Mouse (Mus musculus): ENCODE results near the gene Trabd.

Trabd gene

GRCm38 (mm10) chr15:89078208-89078836 lies 3.4 kb downstream of the Trabd start:
- peak; percentile 77 to 78 for DNase-seq

GRCm38 (mm10) chr15:89083906-89084305 lies 9.0 kb downstream of the Trabd start:
- DNase-seq: no peak

GRCm38 (mm10) chr15:89084826-89085225 lies 9.9 kb downstream of the Trabd start:
- DNase-seq: no peak

- peak; percentile 93 to 95 for DNase-seq
Observed at GRCm38 (mm10) chr15:89088607-89089247, 13.8 kb downstream of the Trabd start, which contains the start of gene Selenoo. Selenoo (plus strand) TSS chr15:89089084.

- peak; percentile 20 to 37 for DNase-seq
Observed at GRCm38 (mm10) chr15:89089248-89090051, 14.5 kb downstream of the Trabd start.

- no peak for DNase-seq
Observed at GRCm38 (mm10) chr15:89090662-89091061, 15.7 kb downstream of the Trabd start.

GRCm38 (mm10) chr15:89092181-89092580 lies 17.3 kb downstream of the Trabd start:
- DNase-seq: no peak

- no peak for DNase-seq
Observed at GRCm38 (mm10) chr15:89097450-89097849, 22.5 kb downstream of the Trabd start.

GRCm38 (mm10) chr15:89098616-89099015 lies 23.7 kb downstream of the Trabd start:
- no peak for DNase-seq

GRCm38 (mm10) chr15:89100823-89101222 lies 25.9 kb downstream of the Trabd start:
- DNase-seq: no peak

GRCm38 (mm10) chr15:89102646-89103045 lies 27.7 kb downstream of the Trabd start:
- DNase-seq: no peak

GRCm38 (mm10) chr15:89103921-89104320 lies 29.0 kb downstream of the Trabd start:
- no peak for DNase-seq

GRCm38 (mm10) chr15:89104425-89104824 lies 29.5 kb downstream of the Trabd start:
- no peak for DNase-seq

GRCm38 (mm10) chr15:89106073-89106472 lies 31.1 kb downstream of the Trabd start:
- DNase-seq: no peak

- no peak for DNase-seq
Observed at GRCm38 (mm10) chr15:89106976-89107375, 32.1 kb downstream of the Trabd start.

- no peak for DNase-seq
Observed at GRCm38 (mm10) chr15:89110147-89110546, 35.2 kb downstream of the Trabd start.

GRCm38 (mm10) chr15:89118007-89118406 lies 43.1 kb downstream of the Trabd start:
- no peak for DNase-seq

GRCm38 (mm10) chr15:89122649-89123366 lies 47.9 kb downstream of the Trabd start, which contains the start of gene Tubgcp6:
Tubgcp6 (minus strand) TSS chr15:89123112.
- DNase-seq: peak; percentile 94 to 95

- DNase-seq: no peak
Observed at GRCm38 (mm10) chr15:89123595-89123994, 48.7 kb downstream of the Trabd start.

GRCm38 (mm10) chr15:89124312-89124711 lies 49.4 kb downstream of the Trabd start:
- DNase-seq: no peak

- no peak for DNase-seq
Observed at GRCm38 (mm10) chr15:89125351-89125750, 50.4 kb downstream of the Trabd start.

GRCm38 (mm10) chr15:89126622-89127021 lies 51.7 kb downstream of the Trabd start:
- DNase-seq: no peak
